In genomic region chr16:80404399-80404798, GRCm38 (mm10) we compare ENCODE assay signal across 19 mouse cellular contexts.
"Had no signal": no experiment of that assay in that cellular context is flagged by ENCODE, and none has a peak within 500 bp of the region (broad histone marks: within the 10 kb centered on the region; RNA-seq: fewer than 3 reads in every experiment).

No protein-coding gene starts in this region.

- ATAC-seq: midbrain, embryonic 16.5 days had no signal

- H3K4me2 ChIP-seq: lung, embryonic 14.5 days; midbrain, embryonic 12.5 days; neural tube, embryonic 13.5 days; neural tube, embryonic 15.5 days had no signal

- H3K36me3 ChIP-seq: midbrain, embryonic 10.5 days; midbrain, embryonic 12.5 days; neural tube, embryonic 13.5 days; neural tube, embryonic 15.5 days had no signal

- H3K27ac ChIP-seq: midbrain, embryonic 10.5 days; midbrain, embryonic 12.5 days; neural tube, embryonic 13.5 days; neural tube, embryonic 15.5 days had no signal

- DNase-seq: lung, adult 18-20 months; lung, embryonic 14.5 days; lung, postnatal 10 days; lung, postnatal 4 days; midbrain, embryonic 14.5 days; retina, postnatal 1 day; right cerebral cortex, adult 18-20 months; right cerebral cortex, postnatal 25 days; right cerebral cortex, postnatal 4 days; spleen, adult 18-20 months; thymus, adult 18-20 months; thymus, postnatal 14 days; thymus, postnatal 4 days had no signal

- H3K27me3 ChIP-seq: midbrain, embryonic 12.5 days; neural tube, embryonic 13.5 days; neural tube, embryonic 15.5 days had no signal

- H3K9me3 ChIP-seq: midbrain, embryonic 10.5 days; midbrain, embryonic 12.5 days; neural tube, embryonic 13.5 days; neural tube, embryonic 15.5 days had no signal

- H3K4me1 ChIP-seq: midbrain, embryonic 10.5 days; midbrain, embryonic 12.5 days; neural tube, embryonic 13.5 days; neural tube, embryonic 15.5 days had no signal

- H3K9ac ChIP-seq: lung, embryonic 14.5 days; midbrain, embryonic 12.5 days; neural tube, embryonic 13.5 days; neural tube, embryonic 15.5 days had no signal

- H3K4me3 ChIP-seq: midbrain, embryonic 10.5 days; midbrain, embryonic 12.5 days; myocyte; neural tube, embryonic 13.5 days; neural tube, embryonic 15.5 days had no signal
